Mouse (Mus musculus): ENCODE measurements around the gene Lrrc4c.
A peak's percentile ranks its signal among the peaks of the same experiment; 100 is the strongest.

Gene Lrrc4c

DNA sequence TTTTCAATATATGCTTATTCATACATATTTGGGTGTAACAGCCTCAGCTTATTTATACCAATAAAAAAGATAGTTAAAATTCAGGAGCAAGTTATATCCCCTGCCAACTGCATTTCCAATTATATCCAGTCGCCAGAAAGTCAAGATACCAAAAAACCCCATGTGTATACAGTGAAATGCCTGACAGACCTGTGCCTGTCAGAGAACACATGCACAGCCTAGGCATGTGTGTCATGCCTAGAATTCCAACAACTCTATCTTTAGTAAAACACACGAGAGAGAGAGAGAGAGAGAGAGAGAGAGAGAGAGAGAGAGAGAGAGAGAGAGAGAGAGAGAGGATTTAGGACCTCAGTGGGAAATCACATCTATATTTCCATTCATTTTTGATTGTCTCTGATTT lies 956.7 kb downstream of the Lrrc4c start:
- no peak for DNase-seq (ENCODE audit: low spot score in 2 of 2)

DNA sequence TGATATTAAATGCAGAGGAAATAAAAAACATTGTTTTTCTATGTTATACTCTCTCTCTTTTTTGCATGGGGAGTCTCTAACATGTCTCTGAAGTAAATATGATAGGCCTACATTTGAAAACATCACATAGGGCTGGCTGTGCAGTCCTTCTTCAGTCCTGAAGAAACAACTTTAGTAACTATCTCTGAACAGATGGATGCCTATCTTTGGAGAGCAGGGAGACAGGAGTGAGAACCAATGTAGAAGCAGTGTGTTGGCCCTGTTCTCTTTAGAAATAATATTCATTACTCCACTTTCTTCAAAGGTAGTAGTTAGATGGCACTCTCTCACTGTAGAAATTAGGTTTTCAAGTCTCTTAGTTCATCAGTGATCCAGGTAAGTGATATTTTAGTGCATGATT lies 967.0 kb downstream of the Lrrc4c start:
- DNase-seq (ENCODE audit: low spot score in 2 of 2), result no peak

- no peak for DNase-seq (ENCODE audit: low spot score in 2 of 2)
Measured at GRCm38 (mm10) chr2:97294216-97294615, 976.2 kb downstream of the Lrrc4c start.

- no peak for DNase-seq (ENCODE audit: low spot score in 2 of 2)
Measured at GRCm38 (mm10) chr2:97299704-97300103, 981.7 kb downstream of the Lrrc4c start.

DNA sequence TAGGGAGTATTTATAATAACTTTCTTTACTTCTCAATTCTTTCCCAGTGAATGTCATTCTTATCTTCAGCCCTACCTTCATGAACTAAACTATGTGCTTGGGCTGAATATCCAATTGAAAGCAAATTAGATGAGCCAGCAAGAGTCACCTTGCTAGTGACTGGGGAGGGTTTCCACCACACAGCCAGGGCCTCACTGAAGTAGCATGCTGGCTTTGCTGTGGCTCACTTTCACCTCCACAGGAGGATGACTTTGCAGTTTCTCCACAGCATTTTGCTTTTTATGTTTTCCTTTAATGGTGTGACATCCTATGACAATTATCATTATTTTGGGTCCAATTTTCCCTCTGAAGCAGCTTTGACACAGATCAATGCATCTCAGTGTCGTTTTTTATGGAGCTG lies 1000.0 kb downstream of the Lrrc4c start:
- no peak for DNase-seq (ENCODE audit: low spot score in 2 of 2)

DNA sequence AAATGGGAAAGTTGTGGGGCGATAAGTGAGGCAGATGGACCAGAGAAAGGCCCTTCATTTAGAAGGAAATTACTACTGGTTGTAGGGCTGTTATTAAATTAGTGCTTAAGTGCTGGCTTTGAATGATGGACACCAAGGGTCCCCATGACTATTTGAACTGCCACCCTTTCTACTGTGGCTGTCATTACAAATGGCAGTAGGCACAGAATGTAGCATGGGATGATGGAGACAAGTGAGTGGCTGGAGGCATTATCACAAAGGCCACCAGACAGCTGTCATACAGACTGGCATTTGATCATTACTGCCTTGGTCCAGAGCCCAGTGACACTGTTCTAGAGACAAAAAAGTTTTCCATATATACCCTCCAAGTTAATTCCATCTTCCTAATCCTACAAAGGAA lies 1000.6 kb downstream of the Lrrc4c start:
- no peak for DNase-seq (ENCODE audit: low spot score in 2 of 2)

GRCm38 (mm10) chr2:97332084-97332682 lies 1014.2 kb downstream of the Lrrc4c start:
- DNase-seq (ENCODE audit: low spot score in 2 of 2), result no peak

GRCm38 (mm10) chr2:97339627-97340026 lies 1021.7 kb downstream of the Lrrc4c start:
- DNase-seq (ENCODE audit: low spot score in 2 of 2), result no peak

DNA sequence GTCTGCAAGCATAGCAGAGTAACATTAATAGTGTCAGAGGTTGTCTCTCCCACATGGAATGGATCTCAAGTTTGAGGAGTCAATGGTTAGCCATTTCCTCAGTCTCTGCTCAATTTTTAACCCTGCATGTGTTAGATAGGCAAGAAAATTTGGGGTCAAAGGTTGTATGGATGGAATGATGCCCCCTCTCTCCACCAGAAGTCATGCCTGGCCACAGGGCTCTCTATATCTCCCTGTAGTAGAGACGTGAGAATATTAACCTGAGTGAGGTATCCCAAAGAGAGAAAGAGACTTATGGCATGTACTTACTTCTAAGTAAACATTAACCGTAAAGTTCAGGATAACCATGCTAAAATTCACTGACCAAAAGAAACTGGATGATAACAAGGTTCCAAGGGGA lies 1043.3 kb downstream of the Lrrc4c start:
- DNase-seq (ENCODE audit: low spot score in 2 of 2), result no peak

GRCm38 (mm10) chr2:97369978-97370377 lies 1052.0 kb downstream of the Lrrc4c start:
- no peak for DNase-seq (ENCODE audit: low spot score in 2 of 2)

GRCm38 (mm10) chr2:97391437-97391836 lies 1073.5 kb downstream of the Lrrc4c start:
- DNase-seq (ENCODE audit: low spot score in 2 of 2), result no peak

GRCm38 (mm10) chr2:97391876-97392275 lies 1073.9 kb downstream of the Lrrc4c start:
- no peak for DNase-seq (ENCODE audit: low spot score in 2 of 2)

DNA sequence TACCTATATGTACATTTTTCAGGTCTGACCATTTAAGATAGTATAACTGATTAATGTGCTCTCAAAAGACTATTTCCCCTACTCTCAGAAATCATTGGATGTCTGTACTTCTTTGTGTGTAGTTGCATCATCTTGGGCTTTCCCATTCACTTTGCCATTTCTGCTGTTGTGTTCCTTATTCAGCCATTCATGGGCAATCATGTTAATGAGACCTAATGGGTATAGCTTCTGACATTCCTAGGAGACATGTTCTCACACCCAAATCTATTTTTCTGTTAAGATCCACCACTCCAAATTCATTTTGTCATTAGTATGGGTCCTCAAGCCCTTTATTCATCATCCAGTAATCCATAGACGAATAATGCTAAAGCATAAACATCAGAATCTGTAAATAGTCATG lies 1095.1 kb downstream of the Lrrc4c start:
- DNase-seq (ENCODE audit: low spot score in 2 of 2), result no peak

- no peak for DNase-seq (ENCODE audit: low spot score in 2 of 2)
Measured at GRCm38 (mm10) chr2:97414416-97415362, 1096.7 kb downstream of the Lrrc4c start.

DNA sequence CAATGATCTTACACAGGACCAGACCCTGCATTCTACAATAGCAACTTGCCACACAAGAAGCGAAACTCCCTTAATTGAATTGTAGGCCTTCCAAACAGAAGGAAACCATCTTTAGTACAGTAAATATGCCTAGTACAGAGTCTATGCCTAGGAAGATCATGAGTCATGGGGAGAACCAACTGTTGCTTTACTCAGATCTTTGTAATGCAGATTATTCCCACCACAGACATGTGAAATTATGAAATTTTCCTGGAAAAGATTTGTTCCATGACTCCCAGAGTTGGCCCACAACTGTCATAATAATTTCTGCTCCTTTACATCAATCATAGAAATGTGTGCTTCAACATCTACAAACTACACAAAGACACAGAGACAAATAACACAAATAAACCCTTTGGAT lies 1116.2 kb downstream of the Lrrc4c start:
- DNase-seq (ENCODE audit: low spot score in 2 of 2), result no peak

GRCm38 (mm10) chr2:97435616-97436015 lies 1117.6 kb downstream of the Lrrc4c start:
- DNase-seq (ENCODE audit: low spot score in 2 of 2), result no peak

GRCm38 (mm10) chr2:97437767-97438166 lies 1119.8 kb downstream of the Lrrc4c start:
- DNase-seq (ENCODE audit: low spot score in 2 of 2), result no peak

DNA sequence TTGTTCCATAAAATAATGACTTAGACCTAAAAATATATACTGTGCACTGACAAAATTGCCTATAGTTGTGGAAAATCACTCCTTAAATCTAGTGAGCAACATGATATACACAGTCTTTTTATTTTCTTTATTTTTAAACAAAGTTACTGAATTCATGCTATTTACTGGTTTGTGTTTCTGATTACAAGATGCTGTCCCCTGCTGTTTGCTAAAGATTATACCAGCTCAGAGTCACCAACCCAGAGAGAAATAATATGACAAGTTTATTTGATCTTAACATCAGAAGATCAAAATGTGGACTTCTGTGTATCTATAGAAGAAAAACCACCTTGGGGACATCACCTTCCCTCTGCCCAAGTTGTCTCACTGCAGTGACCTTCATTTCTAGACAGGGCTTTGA lies 1145.6 kb downstream of the Lrrc4c start:
- DNase-seq (ENCODE audit: low spot score in 2 of 2), result no peak

DNA sequence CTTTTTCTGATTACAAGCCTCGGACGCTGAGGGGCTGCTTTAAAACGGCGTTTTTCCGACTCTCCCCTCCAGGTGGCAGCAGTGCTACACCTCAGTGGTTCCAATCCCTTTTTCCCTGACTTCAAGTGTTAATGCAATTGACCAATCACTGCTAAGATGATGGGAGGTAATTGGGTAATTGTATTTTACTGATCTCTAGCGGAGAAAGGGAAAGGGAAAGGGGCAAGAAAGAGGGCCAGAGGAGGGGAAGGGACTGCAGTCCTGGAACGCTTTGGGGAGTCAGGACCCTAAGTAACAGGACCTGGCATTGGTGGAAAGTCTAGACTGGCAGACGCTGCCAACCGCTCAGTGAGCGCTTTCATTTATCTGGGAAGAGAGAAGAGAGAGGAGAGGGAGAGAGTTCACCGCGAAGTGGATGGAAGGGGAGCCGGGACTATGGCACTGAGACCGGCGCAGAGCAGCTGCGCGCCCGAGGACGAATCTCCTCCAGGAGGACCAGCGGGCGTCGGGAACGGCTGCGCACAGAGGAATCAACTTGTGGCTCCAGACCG lies 1148.3 kb downstream of the Lrrc4c start:
- DNase-seq (ENCODE audit: low spot score in 2 of 2), result peak; percentile 60 to 85

GRCm38 (mm10) chr2:97467031-97467549 lies 1149.1 kb downstream of the Lrrc4c start:
- DNase-seq (ENCODE audit: low spot score in 2 of 2), result no peak

DNA sequence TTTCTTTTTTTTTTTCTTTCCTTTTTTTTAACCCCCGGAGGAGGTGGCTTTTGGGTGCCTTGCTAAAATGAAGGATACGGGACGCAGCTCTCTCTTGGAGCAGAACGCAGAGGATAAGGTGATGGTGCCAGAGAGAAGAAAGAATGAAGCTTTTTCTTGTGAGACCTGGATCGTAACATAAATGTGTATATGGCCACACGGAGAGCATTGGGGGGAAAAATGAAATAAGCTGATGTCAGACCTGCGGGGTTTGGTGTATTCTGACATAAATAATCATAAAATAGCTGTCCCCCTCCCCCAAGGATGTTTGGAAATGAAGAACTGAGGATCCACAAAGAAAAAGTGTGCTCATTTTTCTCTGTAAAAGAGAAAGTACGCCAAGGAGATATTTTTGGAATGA lies 1149.7 kb downstream of the Lrrc4c start:
- DNase-seq (ENCODE audit: low spot score in 2 of 2), result no peak

- DNase-seq (ENCODE audit: low spot score in 2 of 2), result no peak
Measured at GRCm38 (mm10) chr2:97468372-97468771, 1150.4 kb downstream of the Lrrc4c start.

GRCm38 (mm10) chr2:97469396-97469795 lies 1151.4 kb downstream of the Lrrc4c start:
- DNase-seq (ENCODE audit: low spot score in 2 of 2), result no peak
